Mouse (Mus musculus) left cerebral cortex, adult 18-20 months (tissue): ENCODE measurements at regions not wholly inside any gene's neighbourhood (a gene's known extent, or its start where the extent isn't known, plus 50 kb on each side); places are given as distances from the start of the nearest gene placed in this dataset.
A peak's percentile ranks its signal among the peaks of the same experiment; 100 is the strongest.
"Not testable (repeated sequence)": the region's sequence is repeated elsewhere in the genome, so short reads cannot be mapped to it uniquely, and the experiment has no call there.

ENCODE experiments used
- DNase-seq, 2 experiments: peaks; one replicate each; pipeline ENCODE4 v3.0.0; 2021 to 2022; ENCODE audit warnings: low spot score in 2 of 2, mixed read lengths in 1 of 2

- DNase-seq, result no peak
Measured at GRCm38 (mm10) chr12:65325347-65325746, 100.0 kb downstream of the Wdr20rt start.

GRCm38 (mm10) chr12:65328532-65328931 lies 103.2 kb downstream of the Wdr20rt start:
- no peak for DNase-seq

GRCm38 (mm10) chr12:65329678-65330077 lies 104.4 kb downstream of the Wdr20rt start:
- DNase-seq, result no peak

GRCm38 (mm10) chr12:65340009-65340408 lies 114.7 kb downstream of the Wdr20rt start:
- DNase-seq, result no peak

GRCm38 (mm10) chr12:65347251-65347650 lies 121.9 kb downstream of the Wdr20rt start:
- DNase-seq, result no peak

GRCm38 (mm10) chr12:65349535-65349934 lies 124.2 kb downstream of the Wdr20rt start:
- DNase-seq, result no peak

GRCm38 (mm10) chr12:65364179-65364578 lies 138.9 kb downstream of the Wdr20rt start:
- DNase-seq, result no peak

- no peak for DNase-seq
Measured at GRCm38 (mm10) chr12:65367334-65367733, 142.0 kb downstream of the Wdr20rt start.

GRCm38 (mm10) chr12:65367866-65368419 lies 142.6 kb downstream of the Wdr20rt start:
- DNase-seq, result no peak

- no peak for DNase-seq
Measured at GRCm38 (mm10) chr12:65371650-65372049, 146.3 kb downstream of the Wdr20rt start.

- DNase-seq, result no peak
Measured at GRCm38 (mm10) chr12:65379321-65379720, 154.0 kb downstream of the Wdr20rt start.

GRCm38 (mm10) chr12:65382118-65382791 lies 156.9 kb downstream of the Wdr20rt start:
- DNase-seq, result no peak

GRCm38 (mm10) chr12:65382796-65383195 lies 157.5 kb downstream of the Wdr20rt start:
- DNase-seq, result not testable (repeated sequence)

- no peak for DNase-seq
Measured at GRCm38 (mm10) chr12:65386005-65386645, 160.8 kb downstream of the Wdr20rt start.

GRCm38 (mm10) chr12:65387042-65387441 lies 161.7 kb downstream of the Wdr20rt start:
- DNase-seq, result no peak

- DNase-seq, result no peak
Measured at GRCm38 (mm10) chr12:65389512-65389911, 164.2 kb downstream of the Wdr20rt start.

- peak; percentile 12 to 48 for DNase-seq
Measured at GRCm38 (mm10) chr12:65390330-65390729, 165.0 kb downstream of the Wdr20rt start.

GRCm38 (mm10) chr12:65401728-65402419 lies 176.6 kb downstream of the Wdr20rt start:
- peak; percentile 68 to 71 for DNase-seq

GRCm38 (mm10) chr12:65403124-65403523 lies 177.8 kb downstream of the Wdr20rt start:
- no peak for DNase-seq

GRCm38 (mm10) chr12:65413034-65413700 lies 187.8 kb downstream of the Wdr20rt start:
- no peak for DNase-seq

GRCm38 (mm10) chr12:65414393-65414792 lies 189.1 kb downstream of the Wdr20rt start:
- no peak for DNase-seq
